Mouse (Mus musculus): ENCODE data around the gene Nt5m.
A peak's percentile ranks its signal among the peaks of the same experiment; 100 is the strongest.

Nt5m gene

DNA sequence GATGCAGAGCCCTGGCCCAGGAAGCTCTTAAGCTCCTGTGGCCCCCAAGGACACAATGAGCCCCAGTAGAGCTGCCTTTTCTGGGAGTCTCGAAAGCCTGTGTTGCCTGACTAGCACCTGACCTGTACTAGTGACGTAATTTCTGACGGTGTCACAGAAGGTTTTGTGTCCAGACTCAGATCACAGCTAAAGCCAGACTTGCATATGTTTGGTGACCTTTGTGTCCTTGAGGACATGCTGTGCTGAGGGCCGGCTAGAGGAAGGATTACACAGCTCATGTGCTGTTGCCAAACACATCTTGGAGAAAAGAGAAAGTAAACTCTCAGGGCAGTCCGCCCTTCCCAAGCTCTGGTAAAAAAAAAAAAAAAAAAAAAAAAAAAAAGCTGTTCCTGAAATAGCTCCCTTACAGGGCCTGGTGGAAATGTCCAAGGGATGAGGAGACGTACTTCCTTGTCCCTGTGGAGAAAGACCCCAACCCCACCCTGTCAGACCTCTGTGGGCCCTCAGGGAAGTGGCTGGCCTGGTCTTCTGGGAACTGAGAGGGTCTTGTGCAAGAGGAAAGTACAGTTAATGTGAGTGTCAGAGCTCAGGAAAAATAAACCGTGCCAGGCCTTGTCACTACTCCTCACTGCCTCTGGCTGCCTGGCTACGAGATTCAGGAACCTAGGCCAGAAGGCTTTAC, 62.9 kb downstream of the Nt5m start:
- no peak for DNase-seq (ENCODE audit: low read depth, low spot score)

DNA sequence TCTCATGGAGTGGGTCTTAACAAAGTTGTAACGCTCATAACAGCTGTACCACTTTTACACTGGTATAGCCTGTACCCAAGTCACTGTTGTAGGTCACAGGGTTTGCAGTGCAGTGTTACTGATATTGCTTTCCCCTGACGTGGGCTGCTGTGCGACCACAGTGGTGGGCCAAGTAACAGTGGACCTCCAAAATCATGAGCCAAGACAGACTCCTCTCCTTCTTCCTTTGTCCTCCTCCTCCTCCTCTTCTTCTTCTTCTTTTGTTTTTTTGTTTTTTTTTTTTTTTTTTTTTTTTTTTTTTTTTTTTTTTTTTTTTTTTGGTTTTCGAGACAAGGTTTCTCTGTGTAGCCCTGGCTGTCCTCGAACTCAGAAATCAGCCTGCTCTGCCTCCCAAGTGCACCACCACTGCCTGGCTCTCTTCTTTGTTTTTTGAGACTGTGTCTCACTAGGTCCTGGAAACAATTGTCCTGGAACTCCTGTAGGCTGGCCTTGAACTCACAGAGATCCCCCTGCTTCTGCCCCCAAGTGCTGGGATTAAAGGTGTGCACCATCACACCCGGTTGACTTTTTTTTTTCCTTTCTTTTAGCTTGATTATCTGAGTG, 67.4 kb downstream of the Nt5m start:
- no peak for DNase-seq (ENCODE audit: low read depth, low spot score)

DNA sequence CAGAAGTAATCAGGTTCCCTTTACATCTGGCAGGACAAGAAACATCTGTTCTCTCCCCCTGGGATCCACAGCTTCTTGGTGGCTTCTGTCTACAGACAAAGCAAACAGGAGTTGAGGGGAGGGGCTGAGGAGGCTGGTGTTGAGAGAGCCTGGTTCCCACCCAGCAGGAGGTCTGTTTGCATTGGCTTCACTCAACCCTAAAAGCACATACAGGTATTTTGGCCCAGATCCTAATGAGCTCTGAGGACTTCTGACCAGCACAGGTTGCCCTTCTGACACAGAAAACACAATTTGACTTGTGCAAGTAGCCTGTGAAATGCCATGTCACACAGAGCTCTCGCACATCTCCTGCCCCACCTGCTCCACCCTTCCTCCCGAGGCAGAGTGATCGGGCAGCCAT, 69.2 kb downstream of the Nt5m start:
- DNase-seq (ENCODE audit: low read depth, low spot score) = no peak

DNA sequence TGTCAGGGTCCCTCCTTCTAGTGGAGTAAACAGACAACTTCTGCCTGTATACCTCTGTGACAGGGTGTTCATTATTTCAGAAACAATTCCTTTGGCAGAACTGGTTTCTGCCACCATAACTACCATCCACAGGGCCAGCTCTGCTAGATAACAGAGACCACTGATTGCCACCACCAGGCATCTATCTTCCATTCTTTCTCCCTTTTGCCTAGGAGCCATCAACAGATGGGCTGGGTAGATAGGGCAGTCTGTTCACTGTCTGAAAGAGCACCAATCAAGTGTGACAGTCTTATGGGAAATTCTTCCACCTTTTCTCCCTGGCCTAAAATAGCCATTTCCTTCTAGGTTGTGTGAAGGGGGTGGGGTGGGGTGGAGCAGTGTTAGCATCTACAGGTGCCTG, 71.3 kb downstream of the Nt5m start:
- no peak for DNase-seq (ENCODE audit: low read depth, low spot score)

DNA sequence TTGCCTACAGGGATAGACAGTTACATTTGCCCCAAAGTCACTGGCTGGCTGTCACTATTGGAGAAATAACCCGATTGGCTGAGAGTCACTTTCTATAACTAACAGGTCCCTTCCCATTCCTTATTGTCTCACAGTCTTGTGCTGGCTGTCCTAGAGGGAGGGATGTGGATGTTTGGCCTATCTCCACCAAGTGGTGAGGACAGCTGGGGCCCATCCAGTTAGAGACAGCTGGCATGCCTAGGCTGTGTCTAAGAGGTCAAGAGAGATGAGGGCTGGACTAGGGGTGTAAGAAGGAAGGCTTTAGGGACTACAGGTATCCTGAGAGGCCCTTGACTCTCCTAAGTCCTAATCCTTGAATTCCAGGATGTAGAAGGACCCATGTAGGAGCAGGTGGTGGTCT, 72.3 kb downstream of the Nt5m start:
- no peak for DNase-seq (ENCODE audit: low read depth, low spot score)

DNA sequence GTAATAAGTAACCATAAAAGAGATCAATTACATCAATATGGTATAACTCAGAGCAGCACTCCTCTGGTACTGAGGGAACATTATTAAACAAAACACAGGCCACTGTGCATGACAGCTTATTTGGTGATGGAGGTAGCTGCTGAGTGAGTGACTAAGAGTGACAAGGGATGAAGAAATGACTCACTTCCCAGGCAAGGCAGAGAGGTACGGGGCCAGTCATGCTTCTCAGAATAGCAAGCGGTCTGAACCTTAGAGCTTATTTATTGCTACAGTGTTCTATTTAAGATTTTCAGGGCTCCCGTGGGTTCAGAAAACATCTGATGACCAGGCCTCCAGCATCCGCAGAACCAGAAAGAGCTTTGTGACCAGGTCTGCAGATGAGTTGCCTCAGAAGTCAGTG, 74.5 kb downstream of the Nt5m start:
- DNase-seq (ENCODE audit: low read depth, low spot score) = no peak

DNA sequence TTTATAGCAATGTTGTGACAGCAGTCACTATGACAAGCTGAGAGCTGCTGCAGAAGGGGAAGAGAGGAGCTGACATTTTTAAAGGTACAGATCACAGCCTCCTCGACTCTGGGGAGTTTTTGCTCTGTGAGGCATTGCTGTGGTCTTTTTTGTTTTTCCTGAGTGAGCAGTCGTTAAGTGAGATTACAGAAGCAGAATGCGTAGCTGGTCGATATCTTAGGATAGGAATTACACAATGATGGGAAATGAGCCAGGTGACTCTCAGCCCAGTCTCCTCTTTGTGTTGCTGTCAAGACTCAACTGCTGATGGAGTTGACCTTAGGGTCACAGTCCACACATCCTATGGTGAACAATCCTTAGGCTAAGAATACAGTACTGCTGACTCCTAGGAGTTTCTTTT, 78.8 kb downstream of the Nt5m start:
- DNase-seq (ENCODE audit: low read depth, low spot score) = no peak

DNA sequence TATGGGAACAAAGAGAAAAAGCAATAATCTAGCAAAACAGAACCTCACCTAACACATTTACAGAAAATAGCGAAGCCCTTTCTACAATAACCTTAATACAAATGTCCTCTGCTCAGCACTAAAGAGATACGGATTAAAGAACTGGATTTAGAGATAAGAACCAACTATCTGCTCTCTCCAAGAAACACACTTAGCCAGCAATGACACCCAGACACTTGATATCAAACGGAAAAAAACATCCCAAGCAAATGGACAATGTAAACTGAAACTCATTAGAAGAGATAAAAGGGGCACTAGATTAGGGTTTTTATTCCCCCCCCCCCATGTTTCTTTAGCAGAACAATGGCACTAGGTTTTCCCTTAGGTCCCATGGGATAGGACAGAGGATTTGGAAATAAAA, 80.2 kb downstream of the Nt5m start:
- DNase-seq (ENCODE audit: low read depth, low spot score) = no peak

DNA sequence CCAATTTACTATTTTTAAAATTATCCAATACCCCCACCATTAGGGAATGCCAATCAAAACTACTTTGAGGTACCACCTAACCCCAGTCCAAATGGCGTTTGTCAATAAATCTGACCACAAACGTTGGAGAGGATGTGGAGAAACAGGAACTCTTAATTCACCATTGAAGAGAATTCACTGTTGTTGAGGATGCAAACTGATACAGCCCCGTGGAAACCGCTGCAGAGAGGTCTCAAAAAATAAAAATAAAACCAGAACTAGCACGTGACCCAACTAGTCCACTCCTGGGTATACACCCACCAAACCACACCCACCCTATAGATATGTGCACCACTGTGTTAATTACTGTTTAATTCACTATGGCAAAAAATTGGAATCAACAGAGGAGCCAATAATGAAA, 81.1 kb downstream of the Nt5m start:
- no peak for DNase-seq (ENCODE audit: low read depth, low spot score)

DNA sequence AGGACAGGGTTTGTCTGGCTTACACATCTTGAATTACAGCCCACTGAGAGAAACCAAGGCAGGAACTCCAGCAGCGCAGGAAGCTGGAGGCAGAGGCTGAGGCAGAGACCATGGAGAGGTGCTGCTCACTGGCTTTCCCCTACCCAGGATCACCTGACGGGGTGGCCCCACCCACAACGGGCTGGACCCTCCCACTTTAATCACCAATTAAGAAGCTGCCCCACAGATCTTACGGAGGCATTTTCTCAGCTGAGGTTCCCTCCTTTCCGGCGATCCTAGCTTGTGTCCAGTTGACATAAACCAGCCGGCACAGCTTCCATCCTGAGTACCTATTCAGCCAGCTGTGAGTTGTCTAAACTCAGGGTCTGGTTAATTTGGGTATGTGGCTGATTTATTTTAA, 82.0 kb downstream of the Nt5m start:
- DNase-seq (ENCODE audit: low read depth, low spot score) = peak; percentile 71

DNA sequence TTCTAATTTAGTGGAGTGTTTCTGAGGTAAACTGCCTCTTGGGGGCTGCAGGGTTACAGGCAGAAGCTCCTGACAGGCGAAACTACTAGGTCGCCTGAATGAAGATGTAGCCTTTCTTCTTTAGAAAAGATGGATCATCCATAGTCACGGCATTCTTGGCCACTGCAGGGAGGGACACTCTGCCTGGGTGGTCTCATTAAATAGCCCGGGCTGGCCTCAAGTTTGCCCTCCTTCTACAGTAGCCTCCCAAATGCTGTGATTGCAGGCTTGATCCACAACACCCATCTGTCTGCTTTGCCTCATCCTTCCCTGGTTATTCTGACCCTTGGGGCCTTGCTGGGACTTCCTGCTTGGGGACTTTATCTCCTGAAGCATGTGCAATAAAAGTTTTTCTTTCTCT, 90.8 kb downstream of the Nt5m start:
- DNase-seq (ENCODE audit: low read depth, low spot score) = no peak
